Mouse (Mus musculus): Measurements from ENCODE around the gene Tmem121. TPM values are rescaled to one million over a fixed set of nuclear protein-coding genes. Genes with fewer than 3 reads are reported as not detected.
"Not testable (repeated sequence)": the region's sequence is repeated elsewhere in the genome, so short reads cannot be mapped to it uniquely, and the experiment has no call there.

Gene Tmem121
- total RNA-seq, 2 experiments from 2014 or later, result 23.2 to 24.0 TPM

- DNase-seq (ENCODE audit: low spot score in 2 of 2), result peak; percentile 62 to 63
Measured at GRCm38 (mm10) chr12:113217306-113218242, 31.8 kb downstream of the Tmem121 start.

GRCm38 (mm10) chr12:113219867-113220266 lies 34.1 kb downstream of the Tmem121 start:
- DNase-seq (ENCODE audit: low spot score in 2 of 2), result no peak

- peak; percentile 46 to 75 for DNase-seq (ENCODE audit: low spot score in 2 of 2)
Measured at GRCm38 (mm10) chr12:113220447-113220846, 34.7 kb downstream of the Tmem121 start.

GRCm38 (mm10) chr12:113221289-113221688 lies 35.6 kb downstream of the Tmem121 start:
- DNase-seq (ENCODE audit: low spot score in 2 of 2), result no peak

- peak; percentile 86 to 89 for DNase-seq (ENCODE audit: low spot score in 2 of 2)
Measured at GRCm38 (mm10) chr12:113222121-113222636, 36.4 kb downstream of the Tmem121 start.

- peak in 1 of 2 experiments; percentile 34 for DNase-seq (ENCODE audit: low spot score in 2 of 2)
Measured at GRCm38 (mm10) chr12:113222748-113223147, 37.0 kb downstream of the Tmem121 start.

- DNase-seq (ENCODE audit: low spot score in 2 of 2), result no peak
Measured at GRCm38 (mm10) chr12:113224206-113224605, 38.5 kb downstream of the Tmem121 start.

- no peak for DNase-seq (ENCODE audit: low spot score in 2 of 2)
Measured at GRCm38 (mm10) chr12:113224687-113225091, 39.0 kb downstream of the Tmem121 start.

- no peak for DNase-seq (ENCODE audit: low spot score in 2 of 2)
Measured at GRCm38 (mm10) chr12:113227970-113228593, 42.4 kb downstream of the Tmem121 start.

GRCm38 (mm10) chr12:113230741-113231140 lies 45.0 kb downstream of the Tmem121 start:
- DNase-seq (ENCODE audit: low spot score in 2 of 2), result no peak

- not testable (repeated sequence) for DNase-seq (ENCODE audit: low spot score in 2 of 2)
Measured at GRCm38 (mm10) chr12:113231551-113232263, 46.0 kb downstream of the Tmem121 start.

GRCm38 (mm10) chr12:113232264-113232750 lies 46.6 kb downstream of the Tmem121 start:
- DNase-seq (ENCODE audit: low spot score in 2 of 2), result not testable (repeated sequence)

Other genes with a start within 250 kb of the Tmem121 start
- gene Nudt14, start 243.8 kb upstream of the Tmem121 start, total RNA-seq (2021), result 10 to 100 TPM in 1 of 2 experiments, 1 to 10 TPM in 1; 7.5 to 11.1 TPM
- 10 to 100 TPM; 47.1 to 47.2 TPM for gene Btbd6, start 209.4 kb upstream of the Tmem121 start, total RNA-seq (2021)
- 10 to 100 TPM; 51.2 to 58.9 TPM for gene Brf1, start 185.2 kb upstream of the Tmem121 start, total RNA-seq (2021)
- gene Pacs2, start 171.4 kb upstream of the Tmem121 start, total RNA-seq (2021), result 100 to 1,000 TPM; 121 TPM
- gene Tex22, start 111.4 kb upstream of the Tmem121 start, total RNA-seq (2021), result under 1 TPM in 1 of 2 experiments, not detected in 1; 0.51 TPM
- 10 to 100 TPM; 84.2 to 85.2 TPM for gene Mta1, start 87.7 kb upstream of the Tmem121 start, total RNA-seq (2021)
- gene Crip2, start 45.7 kb upstream of the Tmem121 start, total RNA-seq (2021), result 100 to 1,000 TPM; 118 TPM
- 10 to 100 TPM in 1 of 2 experiments, 1 to 10 TPM in 1; 9.2 to 19.5 TPM for gene Crip1, start 39.6 kb upstream of the Tmem121 start, total RNA-seq (2021)
- gene Tedc1, start 29.5 kb upstream of the Tmem121 start, total RNA-seq (2021), result 1 to 10 TPM; 2.3 to 2.7 TPM